Comparison of ENCODE assay signal across 7 mouse cellular contexts in the genomic region with DNA sequence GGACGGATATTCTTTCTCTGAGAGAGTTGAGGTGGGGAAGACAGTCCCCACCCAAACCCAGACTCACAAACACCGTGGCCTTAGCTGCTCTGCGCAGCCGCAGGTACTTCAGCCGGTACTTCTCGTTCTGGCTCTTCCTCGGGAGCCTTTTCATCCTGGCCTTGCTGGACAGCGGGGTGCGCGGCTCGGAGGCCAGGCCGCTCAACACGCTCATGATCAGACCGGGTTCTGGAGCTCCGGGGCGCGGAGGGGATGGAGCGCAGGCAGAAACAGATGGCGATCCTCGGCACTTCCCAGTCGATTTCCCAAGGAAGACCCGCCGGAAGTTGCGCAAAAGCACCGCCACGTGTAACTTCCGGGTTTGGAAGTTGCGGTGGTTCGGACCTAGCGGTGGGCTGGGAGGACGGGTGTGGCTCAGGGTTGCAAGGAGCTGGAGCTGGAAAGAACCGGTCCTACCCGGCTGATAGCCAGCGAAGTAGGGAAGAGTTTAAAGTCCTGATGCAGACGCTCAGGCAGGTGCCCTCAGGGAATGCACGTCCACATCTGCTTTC. TPM values are rescaled to one million over a fixed set of nuclear protein-coding genes. Genes with fewer than 3 reads are reported as not detected.
DNase-seq lines count a peak whose midpoint lies in the region; ATAC-seq lines count a peak whose summit lies in the region.

Gene Tbrg1, minus strand, starts transcription at position 382 of the 551 bp plus-strand sequence.

- no peaks in the 10 kb centered on the region for H3K27me3 ChIP-seq in intestine, embryonic 14.5 days (replicated peaks; ENCODE audit: control insufficient read depth, insufficient read depth, low read length)

- ATAC-seq in intestine, embryonic 14.5 days (replicated peaks; ENCODE audit: low FRiP score, low TSS enrichment, low read depth): peak; percentile 96

- peaks cover 4% of the 10 kb centered on the region; the same call in 1 of the 2 replicates for H3K4me1 ChIP-seq in intestine, embryonic 14.5 days (replicated peaks; ENCODE audit: control insufficient read depth, insufficient read depth, low read length)

- peak; percentile 88 to 96 for DNase-seq in adrenal gland, adult (ENCODE audit: inconsistent age in 2 of 2, low spot score in 1 of 2)
- peak; percentile 93 for DNase-seq in embryo, embryonic 11 days
- DNase-seq in gastrocnemius, postnatal 25 days: peak; percentile 75
- peak; percentile 93 for DNase-seq in intestine, embryonic 14.5 days (ENCODE audit: low spot score)
- DNase-seq in left cerebral cortex, postnatal 14 days (ENCODE audit: low spot score in 2 of 2): peak; percentile 57 to 75
- DNase-seq in mesoderm, embryonic 11.5 days (ENCODE audit: low read depth, low spot score): peak; percentile 92
- peak; percentile 71 to 74 for DNase-seq in right cerebral cortex, postnatal 36 days (ENCODE audit: low spot score in 2 of 2)

- H3K9me3 ChIP-seq in intestine, embryonic 14.5 days (ENCODE audit: control insufficient read depth, low read length): no peaks in the 10 kb centered on the region

- H3K9ac ChIP-seq in intestine, embryonic 14.5 days (ENCODE audit: low read length): peak within 1 kb of the TSS; percentile 66

- H3K4me2 ChIP-seq in intestine, embryonic 14.5 days (ENCODE audit: low read length): peak within 1 kb of the TSS; percentile 91

- peak within 1 kb of the TSS; percentile 71 for H3K4me3 ChIP-seq in intestine, embryonic 14.5 days (ENCODE audit: low read depth, low read length)

- intact Hi-C loops in left cerebral cortex, postnatal 14 days (cut with DNase I): no loop called here

- H3K27ac ChIP-seq in intestine, embryonic 14.5 days (ENCODE audit: low read depth): peak within 1 kb of the TSS; percentile 85

- WGBS in intestine, embryonic 14.5 days: under 1% methylated on average over 36 of the region's 36 CpGs

- peaks cover 33% of the 10 kb centered on the region for H3K36me3 ChIP-seq in intestine, embryonic 14.5 days (ENCODE audit: control insufficient read depth, insufficient read depth, low read length)

RNA-seq across cellular contexts. Expression of gene Tbrg1, which starts in this region (rescaled TPM):
- 10 to 100 TPM; 28.7 to 32.5 TPM for total RNA-seq in gastrocnemius, postnatal 25 days (2021)
- 166 and 169 TPM in 2 replicates for polyA plus RNA-seq in intestine, embryonic 14.5 days (2014; fragmentation: Nextera tagmentation; extraction: Ambion mirVana)
- total RNA-seq in left cerebral cortex, postnatal 14 days (2021): 10 to 100 TPM; 52.8 to 59.8 TPM

Comparison
In these comparisons a context has a peak if more than half of its experiments do, and no peak if none do; other contexts are left out.
1. Peak in every context shown above with its lines: DNase-seq, ATAC-seq, H3K4me3 ChIP-seq and H3K27ac ChIP-seq.